Mouse (Mus musculus) CD8-positive naive resting alpha-beta T cell, adult 57 days (primary cell): Measurements from ENCODE around the gene Supt5. TPM values are rescaled to one million over a fixed set of nuclear protein-coding genes. Genes with fewer than 3 reads are reported as not detected.

Experiments
- total RNA-seq: library from RNA; stranded (reverse); gene quantifications from one replicate; pipeline ENCODE4 v1.2.4, GENCODE M21; 2023

Supt5 gene
- 160 TPM for total RNA-seq

DNA sequence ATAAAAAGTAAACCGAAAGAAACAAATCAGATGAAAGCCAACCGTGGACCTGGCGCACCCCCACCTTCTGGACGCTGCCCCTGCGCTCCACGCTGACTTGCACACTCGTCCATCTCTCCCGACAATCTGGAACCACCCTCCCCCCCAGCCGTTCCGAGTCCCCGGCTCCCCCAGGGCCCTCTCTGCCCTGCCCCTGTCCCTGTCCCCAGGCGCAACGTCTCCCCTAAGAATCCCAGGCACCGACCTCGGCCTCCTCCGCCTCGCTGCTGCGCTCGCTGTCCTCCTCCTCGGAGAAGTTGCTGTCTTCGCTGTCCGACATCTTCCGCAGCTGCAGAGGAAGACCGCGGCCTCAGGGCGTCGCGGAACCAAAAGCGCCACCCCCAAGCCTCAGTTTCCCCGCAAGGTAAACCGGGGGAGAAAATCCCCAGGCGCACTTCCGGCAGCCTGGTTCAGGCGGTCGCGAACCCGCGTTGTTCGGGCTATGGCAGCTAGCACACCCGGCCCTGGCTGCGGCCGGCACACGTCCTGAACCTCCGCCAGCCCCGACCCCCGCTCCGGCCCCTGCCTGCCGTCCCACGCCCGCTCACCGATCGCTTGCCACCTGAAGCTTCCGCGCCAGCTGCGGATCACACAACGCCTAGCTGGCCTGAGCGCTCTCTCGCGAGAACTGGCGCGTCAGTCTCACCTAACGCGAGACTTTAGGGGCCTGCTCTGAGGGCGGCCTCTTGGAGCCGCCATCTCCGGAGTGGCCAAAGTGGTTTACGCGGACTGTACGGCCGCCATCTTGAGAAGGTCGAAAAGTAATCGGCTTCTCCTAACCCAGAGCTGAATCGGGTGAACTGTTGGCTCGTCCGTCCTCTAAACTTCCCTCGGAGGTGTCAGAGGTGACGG lies at the start of gene Supt5:
Supt5 (minus strand) TSS at position 639 of the 891 bp plus-strand sequence.

DNA sequence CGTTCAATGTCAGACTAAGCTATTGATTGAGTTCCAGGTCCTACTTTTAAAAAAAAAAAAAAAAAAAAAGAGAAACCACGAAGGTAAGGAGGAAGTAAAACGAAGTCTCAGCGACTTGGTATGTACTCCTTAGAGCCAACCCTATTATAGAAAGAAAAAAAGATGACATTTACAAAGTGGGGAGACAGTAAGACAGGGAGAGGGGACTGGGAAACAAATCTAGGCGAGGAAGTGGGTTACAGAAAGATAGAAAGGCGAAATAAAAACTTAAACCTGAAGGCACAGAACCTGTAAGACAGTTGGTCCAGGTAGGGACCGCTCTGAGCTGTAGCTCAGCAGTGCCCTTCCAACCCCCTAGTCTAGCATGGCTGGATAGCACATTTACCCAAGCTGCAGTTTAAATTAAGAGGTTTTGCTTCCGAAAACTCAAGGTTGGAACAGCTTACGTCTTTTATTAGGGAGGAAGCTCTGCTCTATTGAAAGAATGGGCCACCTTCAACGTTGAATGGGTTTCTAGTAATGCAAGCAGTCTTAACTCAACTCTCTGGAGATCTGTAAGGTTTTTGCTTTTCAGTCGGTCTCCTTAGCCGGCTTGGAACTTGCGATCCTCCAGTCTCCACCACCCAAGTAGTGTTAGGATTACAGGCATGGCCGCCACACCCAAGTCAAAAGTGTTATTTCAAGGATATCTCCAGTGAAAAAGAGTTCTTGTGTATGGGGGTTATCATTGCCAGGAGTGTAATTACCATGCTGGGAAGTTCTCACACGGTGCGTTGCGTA lies 41.9 kb upstream of the Supt5 start, which contains the start of gene Zfp36:
Zfp36 (minus strand) TSS at position 17 of the 780 bp plus-strand sequence.

DNA sequence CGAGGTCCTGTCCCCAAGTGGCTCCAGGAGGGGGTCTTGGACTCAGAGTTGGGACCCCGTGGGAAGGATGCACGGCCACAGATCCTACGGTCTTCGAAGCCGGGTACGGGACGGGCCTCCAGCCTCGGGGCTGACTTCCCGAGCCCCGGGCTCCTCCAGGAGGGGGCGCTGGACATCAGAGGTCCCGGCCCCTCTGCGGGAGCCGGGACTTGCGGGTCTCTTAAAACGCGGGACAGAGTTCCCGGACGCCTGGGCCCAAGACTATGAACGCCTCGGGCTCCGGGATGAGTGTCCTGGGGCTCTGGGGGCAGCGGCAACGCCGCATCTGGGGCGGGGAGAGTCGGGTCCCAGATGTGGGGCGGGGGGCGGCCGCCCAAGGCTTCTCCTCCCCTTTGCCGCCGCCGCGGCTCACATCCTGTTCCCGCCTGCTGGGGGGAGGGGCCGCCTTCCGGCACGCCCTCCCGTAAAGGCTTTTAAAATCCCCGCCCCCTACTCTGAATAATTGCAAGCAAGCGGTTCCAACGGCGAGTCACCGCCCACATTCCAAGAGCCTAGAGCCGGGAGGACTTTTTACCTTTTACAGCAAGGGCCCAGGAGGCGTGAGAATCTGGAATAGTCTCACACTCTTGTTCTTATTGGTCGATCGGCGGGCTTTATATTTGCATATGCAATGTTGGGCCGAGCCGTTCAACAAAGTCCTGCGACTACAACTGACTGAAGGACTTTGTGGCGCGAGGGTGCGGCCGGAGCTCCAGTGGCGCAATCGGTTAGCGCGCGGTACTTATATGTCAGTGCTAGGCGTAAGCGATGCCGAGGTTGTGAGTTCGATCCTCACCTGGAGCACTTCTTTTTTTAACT lies 33.9 kb upstream of the Supt5 start, which contains the start of gene Plekhg2:
Plekhg2 (minus strand) TSS at position 349 of the 858 bp plus-strand sequence.

DNA sequence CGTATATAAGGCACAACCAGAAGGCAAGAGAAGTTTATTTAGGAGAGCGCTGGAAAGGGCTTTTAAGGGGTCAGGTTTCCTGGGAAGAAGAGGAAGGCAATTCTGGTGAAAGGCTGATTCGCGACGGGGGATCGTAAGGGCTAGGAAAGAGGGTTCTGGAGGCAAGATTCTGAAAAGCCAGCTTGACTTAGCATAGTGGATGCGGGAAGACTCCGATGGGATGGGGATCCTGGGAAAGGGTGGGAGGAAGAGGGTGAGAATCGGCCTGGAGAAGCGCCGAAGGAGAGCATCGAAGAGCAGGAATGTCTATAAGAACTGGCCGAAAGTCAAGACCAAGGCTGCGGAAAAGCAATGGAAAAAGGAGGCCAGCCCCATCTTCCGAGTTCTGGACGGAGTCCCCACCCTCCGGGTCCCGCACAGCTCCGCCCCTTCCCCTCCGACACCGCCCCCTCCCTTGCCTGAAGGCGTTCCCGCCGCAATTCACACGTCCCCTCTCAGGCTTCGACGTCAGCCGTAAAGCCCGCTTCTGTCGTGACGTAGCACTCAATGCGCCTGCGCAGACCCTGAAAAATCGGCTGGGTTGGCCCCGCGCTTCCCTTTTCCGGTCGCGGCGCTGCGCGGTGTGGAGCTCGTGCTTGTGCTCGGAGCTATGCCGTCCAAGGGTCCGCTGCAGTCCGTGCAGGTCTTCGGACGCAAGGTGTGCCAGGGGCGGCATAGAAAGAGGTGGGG lies 11.8 kb upstream of the Supt5 start, which contains the start of gene Rps16:
Rps16 (plus strand) TSS at position 498 of the 729 bp plus-strand sequence.

DNA sequence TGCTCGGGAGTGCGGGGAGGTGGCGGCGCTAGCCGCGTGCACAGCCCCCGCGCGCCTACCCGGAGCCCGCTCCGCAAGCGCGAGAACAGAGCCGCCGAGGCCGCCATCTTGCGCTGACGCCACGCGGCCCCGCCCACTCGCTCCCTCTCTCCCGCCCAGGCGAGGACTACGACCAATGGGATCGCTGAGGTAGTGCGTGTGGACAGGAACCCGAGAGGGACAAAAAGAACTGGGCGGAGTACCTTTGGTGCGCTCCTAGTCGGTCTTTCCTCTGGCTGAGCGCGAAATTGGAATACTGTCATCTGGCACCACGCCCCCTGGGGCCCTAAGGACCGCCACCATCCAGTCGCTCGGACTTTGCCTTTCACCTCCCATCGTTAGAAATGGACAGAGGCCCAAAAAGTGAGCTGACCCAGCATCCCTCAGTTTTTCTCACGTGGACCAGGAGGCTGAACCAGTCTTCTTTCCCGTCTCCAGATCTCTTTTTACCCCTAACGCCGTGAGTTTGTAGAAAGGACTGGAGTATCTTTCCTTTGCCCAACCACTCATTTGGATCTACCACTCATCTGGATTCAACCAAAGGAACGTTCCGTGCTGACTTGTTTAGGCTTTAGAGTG lies 26.5 kb downstream of the Supt5 start, which contains the start of gene Timm50:
Timm50 (minus strand) TSS at position 147 of the 618 bp plus-strand sequence.

DNA sequence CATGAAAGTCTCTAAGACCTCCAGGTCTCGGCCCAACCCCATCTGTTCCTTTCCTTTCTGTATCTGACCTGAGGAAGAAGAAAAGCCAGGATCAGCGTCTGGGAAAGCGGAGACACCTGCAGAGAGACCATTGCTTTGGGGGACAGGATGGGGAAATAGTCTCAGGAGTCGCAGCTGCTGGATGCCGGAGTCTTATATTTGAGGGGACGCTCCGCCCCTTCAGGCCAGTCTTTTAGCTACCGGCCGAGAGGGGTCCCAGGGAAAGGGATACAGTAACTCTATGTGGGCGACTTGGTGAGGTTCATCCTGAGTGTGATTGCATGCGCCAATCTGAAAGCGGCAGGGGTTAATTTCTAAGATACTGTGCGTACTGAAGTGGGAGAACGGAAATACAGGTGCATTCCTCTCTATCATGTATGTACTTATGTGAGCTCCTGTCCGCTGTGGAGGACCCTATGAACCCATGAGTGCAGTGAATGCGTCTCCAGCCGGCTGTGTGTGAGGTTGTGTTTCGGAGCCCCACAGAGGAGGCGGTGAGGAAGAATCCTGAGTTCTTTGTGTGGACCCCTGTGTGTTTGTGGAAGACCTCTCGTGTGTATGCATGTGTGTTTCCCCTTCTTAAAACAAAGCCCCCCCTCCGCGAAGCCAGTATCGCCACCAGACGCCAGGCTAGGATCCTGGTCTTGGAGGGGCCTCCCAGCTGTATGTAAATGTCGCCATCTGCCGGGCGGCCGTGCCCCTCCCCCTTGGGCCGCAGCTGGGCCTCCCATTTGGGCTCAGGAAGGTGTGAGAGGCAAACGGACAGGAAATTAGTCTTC lies 36.7 kb downstream of the Supt5 start, which contains the start of gene Dll3:
Dll3 (minus strand) TSS at position 623 of the 818 bp plus-strand sequence.

DNA sequence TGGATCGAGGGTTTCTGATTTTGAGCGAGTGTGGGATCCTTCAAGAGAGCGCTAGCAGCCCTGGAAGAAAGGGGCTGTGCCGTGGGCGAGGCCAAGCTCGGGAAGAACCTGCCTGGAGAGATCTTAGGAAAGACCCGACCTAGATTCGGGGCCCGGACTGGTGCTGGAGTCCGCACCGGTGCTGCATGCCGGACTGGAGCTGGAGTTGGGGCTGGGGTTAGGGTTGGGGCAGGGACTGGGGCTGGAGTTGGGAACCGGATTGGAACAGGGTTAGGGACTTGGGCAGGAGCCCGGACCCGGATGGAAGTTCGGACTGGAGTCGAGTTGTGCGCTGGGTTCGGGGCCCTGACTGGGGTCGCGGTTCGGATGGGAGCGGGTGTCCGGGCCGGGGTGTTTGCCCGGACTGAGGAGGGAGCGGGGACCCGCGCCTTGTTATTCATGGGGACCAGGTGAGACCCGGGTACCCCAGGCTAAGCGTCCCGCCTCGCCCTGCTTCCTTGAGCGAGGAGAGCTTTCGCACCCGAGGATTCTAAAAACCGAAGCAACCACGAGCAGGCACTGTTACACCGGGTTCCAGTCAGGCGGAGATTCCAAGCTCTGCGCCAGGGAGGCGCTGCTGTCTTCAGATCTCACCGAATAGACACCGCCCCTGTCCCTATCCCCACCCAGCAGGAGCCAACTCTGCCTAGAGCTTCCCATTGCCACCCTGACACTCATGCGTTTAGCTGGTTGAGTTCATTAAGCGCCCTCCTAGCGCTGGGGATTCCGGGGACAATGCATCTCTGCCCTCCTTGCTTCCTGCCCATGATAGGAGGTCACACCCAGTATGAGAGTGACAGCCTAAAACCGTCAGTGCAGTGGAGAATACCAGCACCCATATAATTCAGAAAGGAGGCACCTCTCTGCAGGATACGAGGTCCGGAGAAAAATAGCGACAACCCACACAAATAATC lies 47.6 kb downstream of the Supt5 start, which contains the start of gene Selenov:
Selenov (minus strand) TSS at position 549 of the 953 bp plus-strand sequence.

DNA sequence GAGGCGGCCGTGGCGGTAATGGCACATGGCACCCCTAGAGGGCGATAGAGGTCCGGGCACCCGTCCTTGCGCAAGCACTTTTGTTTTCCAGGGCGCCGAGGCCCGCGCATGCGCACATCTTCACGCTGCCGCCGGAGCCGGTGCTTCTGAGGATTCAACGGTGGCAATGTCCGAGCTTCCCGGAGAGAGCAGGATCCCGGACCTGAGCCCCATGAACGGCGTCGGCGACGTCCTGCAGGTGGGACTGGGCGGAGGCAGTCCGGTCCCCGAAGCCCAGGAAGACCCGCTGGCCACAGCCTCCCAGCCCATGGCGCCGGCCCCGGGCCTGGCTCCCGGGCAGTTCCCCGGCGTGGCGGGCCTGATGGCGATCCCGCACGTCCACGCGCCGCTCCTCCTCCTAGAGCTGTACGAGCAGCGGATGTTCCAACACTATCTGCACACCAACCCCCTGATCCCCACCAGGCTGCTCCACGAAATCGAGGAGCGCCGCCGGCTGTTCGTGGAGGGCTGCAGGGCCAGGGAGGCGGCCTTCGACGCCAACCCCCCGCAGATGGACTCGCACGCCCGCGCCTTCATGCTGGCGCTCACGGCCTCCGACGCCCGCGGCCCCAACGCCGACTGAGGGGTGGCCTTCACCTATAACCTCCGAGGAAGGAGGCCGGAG lies 60.8 kb downstream of the Supt5 start, which contains the start of gene Eid2b:
Eid2b (plus strand) TSS at position 125 of the 664 bp plus-strand sequence.

DNA sequence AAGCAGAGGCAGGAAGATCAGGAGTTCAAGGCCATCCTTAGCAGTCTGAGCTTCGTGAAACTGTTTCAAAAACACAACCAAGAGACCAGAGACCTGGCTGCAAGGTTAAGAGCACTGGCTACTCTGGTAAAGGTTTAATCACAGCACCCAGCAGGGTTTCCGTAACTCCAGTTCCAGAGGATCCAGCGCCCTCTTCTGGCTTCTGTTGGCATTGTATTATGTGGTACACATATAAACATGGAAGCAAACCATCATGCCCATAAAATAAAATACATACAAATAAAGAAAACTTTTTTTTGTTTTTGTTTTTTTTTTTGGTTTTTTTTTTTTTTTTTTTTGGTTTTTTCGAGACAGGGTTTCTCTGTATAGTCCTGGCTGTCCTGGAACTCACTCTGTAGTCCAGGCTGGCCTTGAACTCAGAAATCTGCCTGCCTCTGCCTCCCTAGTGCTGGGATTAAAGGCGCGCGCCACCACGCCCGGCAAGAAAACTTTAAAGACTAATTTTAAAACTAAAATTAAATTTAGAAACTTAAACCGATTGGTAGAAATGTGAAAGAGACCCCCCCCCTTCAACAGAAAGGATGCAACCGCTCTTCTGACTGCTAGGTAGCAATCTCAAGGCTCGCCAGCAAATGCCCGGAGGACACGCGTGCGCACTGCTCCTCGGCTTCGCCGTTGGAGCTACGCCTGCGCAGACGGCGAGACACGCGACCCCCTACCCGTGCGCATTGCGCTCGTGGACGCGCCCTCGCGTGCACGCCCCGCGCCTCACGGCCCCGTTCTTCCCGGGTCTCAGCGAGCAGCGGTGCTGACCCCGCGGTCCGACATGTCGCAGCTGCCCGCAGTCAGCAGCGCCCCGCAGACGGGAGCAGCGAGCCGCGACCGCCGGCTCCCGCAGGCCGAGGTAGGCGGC lies 71.2 kb downstream of the Supt5 start, which contains the start of gene Eid2:
Eid2 (plus strand) TSS at position 753 of the 913 bp plus-strand sequence.

Other genes starting within 250 kb of the Supt5 start
- gene 9530053A07Rik, start 209.3 kb downstream of the Supt5 start, total RNA-seq = not detected
- 194 TPM for gene Fbl, start 169.0 kb downstream of the Supt5 start, total RNA-seq
- gene Dyrk1b, start 159.3 kb downstream of the Supt5 start, total RNA-seq = 16.6 TPM
- 10.0 TPM for gene Eid2, start 70.9 kb downstream of the Supt5 start, total RNA-seq
- 4.3 TPM for gene Eid2b, start 61.0 kb downstream of the Supt5 start, total RNA-seq
- not detected for gene Selenov, start 47.6 kb downstream of the Supt5 start, total RNA-seq
- not detected for gene Dll3, start 36.5 kb downstream of the Supt5 start, total RNA-seq
- 29.7 TPM for gene Timm50, start 26.7 kb downstream of the Supt5 start, total RNA-seq
- 5,585 TPM for gene Rps16, start 11.9 kb upstream of the Supt5 start, total RNA-seq
- 155 TPM for gene Plekhg2, start 33.9 kb upstream of the Supt5 start, total RNA-seq
- gene Zfp36, start 41.5 kb upstream of the Supt5 start, total RNA-seq = 501 TPM
- 15.7 TPM for gene Med29, start 54.0 kb upstream of the Supt5 start, total RNA-seq
- 141 TPM for gene Paf1, start 54.2 kb upstream of the Supt5 start, total RNA-seq
- 234 TPM for gene Gmfg, start 98.7 kb upstream of the Supt5 start, total RNA-seq
- 2.2 TPM for gene Lrfn1, start 113.2 kb upstream of the Supt5 start, total RNA-seq
- gene Ifnl2, start 171.7 kb upstream of the Supt5 start, total RNA-seq = not detected
- not detected for gene Ifnl3, start 184.1 kb upstream of the Supt5 start, total RNA-seq
- gene Sycn, start 202.1 kb upstream of the Supt5 start, total RNA-seq = 1.0 TPM
- gene Nccrp1, start 208.5 kb upstream of the Supt5 start, total RNA-seq = 0.55 TPM